Mouse (Mus musculus) A20 (cell line): Measurements from ENCODE around the gene Klrg1.
A peak's percentile ranks its signal among the peaks of the same experiment; 100 is the strongest.

Source experiments
- DNase-seq: peaks from one replicate; pipeline ENCODE4 v3.0.0-alpha.2; 2011; ENCODE audit warnings: low read depth, low spot score

The Klrg1 gene

GRCm38 (mm10) chr6:122293121-122293520 lies 10.4 kb upstream of the Klrg1 start:
- no peak for DNase-seq

- DNase-seq: peak; percentile 54
Observed at GRCm38 (mm10) chr6:122292184-122292583, 9.5 kb upstream of the Klrg1 start.

- DNase-seq: peak; percentile 65
Observed at GRCm38 (mm10) chr6:122291735-122292134, 9.1 kb upstream of the Klrg1 start.

GRCm38 (mm10) chr6:122291264-122291663 lies 8.6 kb upstream of the Klrg1 start:
- DNase-seq: no peak

DNA sequence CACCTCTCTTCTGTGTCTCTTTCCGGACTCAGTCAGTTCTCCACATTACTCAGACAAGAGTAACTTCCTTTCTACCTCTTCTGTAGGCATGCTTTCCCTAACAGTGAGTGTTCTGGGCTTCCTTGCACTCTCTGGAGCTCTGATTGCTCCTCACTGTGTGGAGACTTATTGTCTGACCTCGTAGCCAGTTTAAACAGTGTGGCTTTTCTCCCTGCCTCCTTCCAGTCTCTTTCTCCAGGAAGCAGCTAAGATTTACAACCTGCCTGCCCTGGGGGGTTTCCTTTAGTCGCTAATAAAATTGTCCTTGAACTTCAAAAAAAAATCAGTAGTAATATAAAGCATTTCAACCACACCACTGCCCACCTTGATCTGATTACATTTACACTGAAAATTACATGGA lies 7.6 kb upstream of the Klrg1 start:
- no peak for DNase-seq

DNA sequence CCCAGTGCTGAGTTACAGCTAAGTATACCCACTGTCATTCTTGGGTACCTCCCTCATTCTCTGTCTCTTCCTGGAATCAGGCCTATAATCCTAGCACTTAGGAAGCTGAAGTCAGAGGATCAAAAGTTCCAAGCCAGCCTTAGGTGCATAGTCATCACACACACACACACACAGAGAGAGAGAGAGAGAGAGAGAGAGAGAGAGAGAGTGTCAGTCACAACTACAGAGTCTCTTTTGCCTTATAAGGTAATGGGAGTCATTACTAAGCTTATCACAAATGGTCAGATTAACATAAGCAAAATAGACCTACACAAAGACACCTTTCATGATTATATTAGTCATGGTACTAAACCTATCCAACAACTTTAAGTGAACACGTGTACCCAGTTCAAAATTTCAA lies 6.6 kb upstream of the Klrg1 start:
- DNase-seq: no peak

DNA sequence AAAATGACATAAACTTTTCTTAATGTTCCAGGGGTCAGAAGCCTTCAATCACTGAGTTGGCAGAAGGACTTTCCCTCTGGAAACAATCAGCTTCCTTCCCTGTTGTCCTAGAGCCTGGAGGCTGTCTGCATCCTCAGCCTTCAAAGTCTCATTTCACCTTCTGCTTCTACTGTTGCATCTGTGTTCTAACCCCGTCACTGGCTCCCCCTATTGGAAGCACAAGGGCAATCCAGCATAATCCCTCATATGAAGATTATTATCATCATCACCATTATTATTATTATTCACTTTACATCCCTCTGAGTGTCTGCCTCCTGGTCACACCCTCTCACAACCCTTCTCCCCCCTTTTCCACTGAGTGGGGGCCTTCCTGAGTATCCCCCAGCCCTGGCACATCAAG lies 5.6 kb upstream of the Klrg1 start:
- DNase-seq: peak; percentile 25

DNA sequence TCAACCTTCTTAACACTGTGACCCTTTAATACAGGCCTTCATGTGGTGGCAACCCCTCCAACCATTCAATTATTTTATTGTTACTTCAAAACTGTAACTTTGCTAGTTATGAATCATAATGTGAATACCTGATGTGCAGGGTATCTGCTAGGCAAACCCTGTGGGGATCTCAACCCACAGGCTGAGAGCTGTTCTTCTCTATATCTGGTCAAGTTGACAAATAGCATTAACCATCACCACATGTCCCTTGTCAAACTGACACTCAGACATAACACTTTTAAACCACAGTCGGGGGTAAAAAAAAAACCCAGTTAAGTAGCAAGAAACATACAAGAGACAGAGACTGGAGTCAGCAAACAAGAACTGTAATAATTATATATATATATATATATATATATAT lies 2.1 kb upstream of the Klrg1 start:
- DNase-seq: no peak

DNA sequence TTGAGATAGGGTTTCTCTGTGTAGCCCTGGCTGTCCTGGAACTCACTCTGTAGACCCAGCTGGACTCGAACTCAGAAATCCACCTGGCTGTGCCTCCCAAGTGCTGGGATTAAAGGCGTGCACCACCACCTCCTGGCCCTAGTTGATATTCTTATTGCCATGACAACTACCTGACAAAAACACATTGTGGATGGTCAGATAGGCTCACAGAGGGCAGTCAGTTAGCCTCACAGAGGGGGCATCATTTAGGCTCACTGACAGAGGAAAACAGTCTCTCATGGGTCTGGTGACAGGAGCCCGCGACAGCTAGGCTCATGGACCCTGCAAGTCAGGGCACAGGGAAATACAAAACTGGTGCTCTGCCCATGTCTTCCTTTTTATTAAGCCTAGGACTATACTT lies 1.6 kb upstream of the Klrg1 start:
- no peak for DNase-seq

- DNase-seq: no peak
Observed at GRCm38 (mm10) chr6:122283429-122283828, 747 bp upstream of the Klrg1 start.

GRCm38 (mm10) chr6:122276565-122276964 lies 6.1 kb downstream of the Klrg1 start:
- DNase-seq: no peak

DNA sequence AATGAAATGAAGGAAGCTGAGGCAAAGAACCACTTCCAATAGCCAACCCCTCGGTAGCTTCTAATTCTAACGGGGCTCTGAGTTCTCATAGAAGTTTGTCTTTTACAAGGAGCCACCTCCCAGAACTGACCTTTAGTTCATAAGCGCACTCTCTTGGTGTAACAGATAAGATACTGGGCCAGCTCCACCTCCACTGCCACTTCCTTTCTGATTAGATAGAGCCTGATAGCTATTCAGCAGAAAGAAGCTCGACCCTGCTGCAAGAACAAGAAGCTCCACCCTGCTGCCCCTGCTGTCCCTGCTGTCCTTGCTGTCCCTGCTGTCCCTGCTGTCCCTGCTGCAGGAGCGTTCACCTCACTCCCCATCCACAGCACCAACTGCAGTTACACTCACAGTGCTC lies 8.1 kb downstream of the Klrg1 start:
- DNase-seq: no peak

GRCm38 (mm10) chr6:122270152-122270551 lies 12.5 kb downstream of the Klrg1 start:
- no peak for DNase-seq

GRCm38 (mm10) chr6:122269170-122269569 lies 13.5 kb downstream of the Klrg1 start:
- DNase-seq: no peak

DNA sequence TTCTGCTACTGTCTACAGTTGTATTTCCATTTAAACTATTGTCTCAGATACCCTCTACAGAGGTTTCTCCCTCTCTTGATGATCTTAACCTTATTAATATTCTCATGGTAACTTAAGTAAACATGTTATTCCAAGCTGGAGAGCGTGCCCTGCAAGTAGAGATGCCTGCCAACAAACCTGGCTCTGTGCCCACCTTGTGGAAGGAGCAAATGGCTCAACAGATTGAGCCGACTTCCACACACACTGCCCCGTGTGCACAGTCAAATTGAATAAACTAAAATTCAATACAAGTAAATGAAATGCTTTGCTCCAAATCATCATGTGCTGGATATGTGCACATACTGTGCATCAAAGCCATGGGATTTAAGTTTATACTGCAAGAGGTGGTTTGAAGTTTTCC lies 14.1 kb downstream of the Klrg1 start:
- DNase-seq: no peak

DNA sequence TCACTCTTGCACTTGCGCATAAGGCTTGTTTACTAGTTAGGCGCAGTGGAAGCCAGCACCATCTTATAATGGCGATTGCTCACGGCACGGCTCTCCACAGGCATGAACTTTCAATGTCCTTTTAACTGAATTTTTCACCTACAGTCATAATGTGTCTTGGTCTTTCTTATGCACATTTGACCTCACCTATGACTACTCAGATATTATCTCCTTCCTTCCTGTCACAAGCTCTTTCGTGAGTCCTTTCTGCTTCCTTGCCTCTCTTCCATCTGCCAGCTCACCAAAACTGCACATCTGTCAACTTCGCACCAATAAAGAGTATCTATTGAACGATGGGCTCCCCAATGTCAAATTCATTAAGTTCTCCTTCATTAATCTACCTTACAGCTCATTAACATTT lies 20.1 kb downstream of the Klrg1 start:
- DNase-seq: no peak

GRCm38 (mm10) chr6:122252146-122252545 lies 30.5 kb downstream of the Klrg1 start:
- DNase-seq: peak; percentile 12

DNA sequence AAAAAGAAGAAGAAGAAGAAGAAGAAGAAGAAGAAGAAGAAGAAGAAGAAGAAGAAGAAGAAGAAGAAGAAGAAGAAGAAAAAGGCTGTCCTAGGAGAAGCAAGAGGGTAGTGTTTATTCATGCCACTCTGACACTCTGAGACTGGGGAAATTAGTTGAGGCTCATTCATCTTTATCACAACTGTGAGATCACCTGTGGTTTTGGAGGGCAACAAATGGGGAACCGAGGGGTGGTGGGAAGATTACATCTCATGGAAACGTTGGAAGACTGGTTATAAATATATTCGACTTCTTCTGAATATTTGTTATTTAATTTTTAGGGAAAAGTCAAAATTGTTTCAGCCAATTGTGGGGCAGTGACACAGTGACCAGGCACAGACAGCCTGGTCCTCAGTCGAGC lies 32.6 kb downstream of the Klrg1 start:
- DNase-seq: no peak
